Mouse (Mus musculus): ENCODE results near the gene Tspan5.

Tspan5 gene

GRCm38 (mm10) chr3:138771549-138772333 lies 29.7 kb downstream of the Tspan5 start:
- DNase-seq (ENCODE audit: low spot score in 2 of 2): no peak

- DNase-seq (ENCODE audit: low spot score in 2 of 2): no peak
These were observed 32.0 kb downstream of the Tspan5 start for GRCm38 (mm10) chr3:138773871-138774606.

- no peak for DNase-seq (ENCODE audit: low spot score in 2 of 2)
These were observed 32.6 kb downstream of the Tspan5 start for GRCm38 (mm10) chr3:138774607-138774943.

- no peak for DNase-seq (ENCODE audit: low spot score in 2 of 2)
These were observed 34.1 kb downstream of the Tspan5 start for GRCm38 (mm10) chr3:138775926-138776715.

- DNase-seq (ENCODE audit: low spot score in 2 of 2): no peak
These were observed 39.5 kb downstream of the Tspan5 start for GRCm38 (mm10) chr3:138781492-138781891.

- no peak for DNase-seq (ENCODE audit: low spot score in 2 of 2)
These were observed 42.1 kb downstream of the Tspan5 start for GRCm38 (mm10) chr3:138783859-138784640.

- DNase-seq (ENCODE audit: low spot score in 2 of 2): no peak
These were observed 42.6 kb downstream of the Tspan5 start for GRCm38 (mm10) chr3:138784641-138785025.

- DNase-seq (ENCODE audit: low spot score in 2 of 2): no peak
These were observed 45.9 kb downstream of the Tspan5 start for GRCm38 (mm10) chr3:138787758-138788488.

GRCm38 (mm10) chr3:138788489-138788850 lies 46.5 kb downstream of the Tspan5 start:
- DNase-seq (ENCODE audit: low spot score in 2 of 2): no peak

GRCm38 (mm10) chr3:138789275-138789674 lies 47.3 kb downstream of the Tspan5 start:
- DNase-seq (ENCODE audit: low spot score in 2 of 2): no peak

GRCm38 (mm10) chr3:138794533-138794932 lies 52.5 kb downstream of the Tspan5 start:
- no peak for DNase-seq (ENCODE audit: low spot score in 2 of 2)

- DNase-seq (ENCODE audit: low spot score in 2 of 2): no peak
These were observed 54.0 kb downstream of the Tspan5 start for GRCm38 (mm10) chr3:138795951-138796350.

- DNase-seq (ENCODE audit: low spot score in 2 of 2): no peak
These were observed 54.6 kb downstream of the Tspan5 start for GRCm38 (mm10) chr3:138796583-138796982.

- peak in 1 of 2 experiments; percentile 15 for DNase-seq (ENCODE audit: low spot score in 2 of 2)
These were observed 58.8 kb downstream of the Tspan5 start for GRCm38 (mm10) chr3:138800664-138801411.

- DNase-seq (ENCODE audit: low spot score in 2 of 2): no peak
These were observed 59.7 kb downstream of the Tspan5 start for GRCm38 (mm10) chr3:138801661-138802060.

- no peak for DNase-seq (ENCODE audit: low spot score in 2 of 2)
These were observed 60.9 kb downstream of the Tspan5 start for GRCm38 (mm10) chr3:138802722-138803443.

GRCm38 (mm10) chr3:138803444-138804085 lies 61.6 kb downstream of the Tspan5 start:
- no peak for DNase-seq (ENCODE audit: low spot score in 2 of 2)

- no peak for DNase-seq (ENCODE audit: low spot score in 2 of 2)
These were observed 62.4 kb downstream of the Tspan5 start for GRCm38 (mm10) chr3:138804104-138805048.

Measured in heart, adult 9 months (tissue).